Mouse (Mus musculus) gastrocnemius, adult 18-20 months (tissue): ENCODE data around the gene Cd164l2. TPM values are rescaled to one million over a fixed set of nuclear protein-coding genes. Genes with fewer than 3 reads are reported as not detected.
A peak's percentile ranks its signal among the peaks of the same experiment; 100 is the strongest.

Source experiments
- DNase-seq: peaks from one replicate; pipeline ENCODE4 v3.0.0; 2021; ENCODE audit warnings: low spot score
- total RNA-seq, 2 experiments: library from RNA; stranded (reverse); gene quantifications; 2 replicates each; pipeline ENCODE4 v1.2.3; 2021

The Cd164l2 gene
- total RNA-seq, 2 experiments from 2014 or later = not detected

GRCm38 (mm10) chr4:133194482-133194881 is 17.4 kb upstream of the Cd164l2 start:
- no peak for DNase-seq

- no peak for DNase-seq
These were observed 16.9 kb upstream of the Cd164l2 start for GRCm38 (mm10) chr4:133195014-133195413.

- no peak for DNase-seq
These were observed 15.8 kb upstream of the Cd164l2 start for GRCm38 (mm10) chr4:133196136-133196535.

- no peak for DNase-seq
These were observed 15.1 kb upstream of the Cd164l2 start for GRCm38 (mm10) chr4:133196852-133197251.

- DNase-seq = no peak
These were observed 14.6 kb upstream of the Cd164l2 start for GRCm38 (mm10) chr4:133197355-133197754.

GRCm38 (mm10) chr4:133197801-133198286 is 14.1 kb upstream of the Cd164l2 start:
- DNase-seq = peak; percentile 41

- DNase-seq = no peak
These were observed 13.4 kb upstream of the Cd164l2 start for GRCm38 (mm10) chr4:133198337-133199180.

- DNase-seq = no peak
These were observed 12.2 kb upstream of the Cd164l2 start for GRCm38 (mm10) chr4:133199743-133200142.

GRCm38 (mm10) chr4:133200343-133200742 is 11.6 kb upstream of the Cd164l2 start:
- DNase-seq = peak; percentile 48

- DNase-seq = peak; percentile 78
These were observed 10.7 kb upstream of the Cd164l2 start for GRCm38 (mm10) chr4:133201006-133201771.

- DNase-seq = no peak
These were observed 9.7 kb upstream of the Cd164l2 start for GRCm38 (mm10) chr4:133202254-133202653.

GRCm38 (mm10) chr4:133203591-133203990 is 8.3 kb upstream of the Cd164l2 start:
- DNase-seq = no peak

GRCm38 (mm10) chr4:133204379-133204778 is 7.6 kb upstream of the Cd164l2 start:
- no peak for DNase-seq

- peak; percentile 43 for DNase-seq
These were observed 2.6 kb upstream of the Cd164l2 start for GRCm38 (mm10) chr4:133209366-133209765.

- DNase-seq = no peak
These were observed 1.7 kb upstream of the Cd164l2 start for GRCm38 (mm10) chr4:133210023-133210787.

GRCm38 (mm10) chr4:133210788-133211390 is 1.0 kb upstream of the Cd164l2 start:
- no peak for DNase-seq

- DNase-seq = peak; percentile 84
These were observed 784 bp downstream of the Cd164l2 start for GRCm38 (mm10) chr4:133212562-133213267.

- no peak for DNase-seq
These were observed 1.3 kb downstream of the Cd164l2 start for GRCm38 (mm10) chr4:133213268-133213590.

GRCm38 (mm10) chr4:133213661-133214060 is 1.7 kb downstream of the Cd164l2 start:
- DNase-seq = no peak

GRCm38 (mm10) chr4:133217641-133218040 is 5.7 kb downstream of the Cd164l2 start:
- peak; percentile 58 for DNase-seq

GRCm38 (mm10) chr4:133218745-133219144 is 6.8 kb downstream of the Cd164l2 start:
- no peak for DNase-seq
